Mouse (Mus musculus) fat pad, adult 2 months (tissue): Measurements from ENCODE around the gene Zfp653.

ENCODE experiments used
- DNase-seq: peaks from one replicate; pipeline ENCODE4 v3.0.0-alpha.2; 2011; ENCODE audit warnings: low read depth, low spot score; ENCODE audit errors: extremely low read depth

Gene Zfp653

GRCm38 (mm10) chr9:22035300-22036044 is 35.7 kb downstream of the Zfp653 start:
- DNase-seq = no peak

- no peak for DNase-seq
Observed at GRCm38 (mm10) chr9:22030386-22030785, 40.8 kb downstream of the Zfp653 start.

DNA sequence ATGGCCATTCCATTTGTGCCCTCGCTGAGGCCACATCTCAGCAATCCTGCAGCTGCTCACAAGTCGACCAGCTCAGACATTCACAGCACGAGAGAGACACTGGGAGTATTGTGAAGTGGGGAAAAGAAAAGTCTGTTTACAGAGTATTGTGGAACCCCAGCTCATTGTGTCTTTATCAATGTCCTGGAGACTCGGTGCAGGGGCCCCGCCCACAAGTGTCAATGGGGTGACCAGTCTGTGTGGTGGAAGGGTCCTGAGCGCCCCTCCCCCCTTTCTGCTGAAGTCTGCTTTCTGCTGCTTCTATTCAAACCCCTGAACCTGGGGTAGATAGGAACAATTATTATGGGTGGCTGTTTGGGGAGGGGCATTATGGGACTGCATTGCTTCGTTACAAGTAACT is 42.7 kb downstream of the Zfp653 start:
- no peak for DNase-seq

DNA sequence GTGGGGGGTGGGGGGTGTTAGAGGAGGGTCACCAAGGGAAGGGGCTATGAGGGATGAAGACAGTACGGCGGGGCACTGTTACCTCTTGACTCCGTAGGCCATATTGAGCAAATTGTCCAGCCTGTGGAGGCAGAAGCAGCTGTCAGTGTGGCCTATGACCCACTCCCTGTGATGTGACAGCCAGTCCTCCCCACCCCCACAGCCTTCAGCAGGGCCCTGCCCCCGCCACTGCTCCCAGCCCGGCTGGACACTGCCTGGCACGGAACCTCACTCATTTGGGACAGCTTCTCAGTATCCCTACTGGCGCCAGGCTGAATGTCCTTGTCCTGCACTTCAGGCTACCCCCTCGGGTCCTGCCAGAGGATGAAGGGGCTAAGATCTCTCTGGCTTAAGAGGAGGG is 46.6 kb downstream of the Zfp653 start:
- DNase-seq = no peak

DNA sequence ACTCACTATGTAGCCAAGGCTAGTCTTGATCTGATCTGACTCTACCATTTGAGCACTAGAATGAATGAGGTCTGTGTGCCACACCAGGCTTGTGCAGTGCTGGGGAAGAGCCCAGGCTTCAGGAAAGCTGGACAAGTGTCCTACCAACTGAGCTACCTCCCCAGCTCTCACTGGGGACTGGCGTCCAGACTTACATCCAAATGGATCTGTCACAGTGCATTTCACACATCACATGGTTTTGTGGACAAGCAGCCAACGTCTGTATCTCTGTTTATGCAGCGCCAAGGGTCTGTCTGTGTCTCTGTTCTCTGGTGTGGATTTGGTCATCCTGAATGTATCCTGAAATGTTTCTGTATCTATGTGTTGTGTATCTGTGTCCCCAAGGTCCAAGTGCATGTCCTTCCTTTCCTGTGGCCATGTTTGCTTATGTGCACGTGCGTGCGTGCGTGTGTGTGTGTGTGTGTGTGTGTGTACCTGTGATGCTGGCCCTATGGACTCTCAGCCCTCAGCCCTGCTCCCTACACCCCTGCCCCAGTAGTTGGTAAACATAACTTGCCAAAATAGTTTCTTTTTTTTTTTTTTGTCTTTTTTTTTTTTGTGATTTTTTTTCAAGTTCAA is 53.9 kb downstream of the Zfp653 start:
- no peak for DNase-seq

GRCm38 (mm10) chr9:22016245-22016644 is 54.9 kb downstream of the Zfp653 start:
- DNase-seq = no peak

GRCm38 (mm10) chr9:22012731-22013130 is 58.4 kb downstream of the Zfp653 start:
- no peak for DNase-seq

- DNase-seq = no peak
Observed at GRCm38 (mm10) chr9:22011055-22011454, 60.1 kb downstream of the Zfp653 start.
